Mouse (Mus musculus) kidney, adult 2 months (tissue): ENCODE results near the gene Aatf.

Experiments
- CTCF ChIP-seq: fragments of 200-500 bp; conservative IDR thresholded peaks from 2 replicates; pipeline ENCODE4 v1.5.1; 2011; ENCODE audit warnings: low read depth, mild to moderate bottlenecking, control low read depth, low read length, moderate library complexity, mixed read lengths; ENCODE audit not compliant: insufficient read depth, insufficient read length
- POLR2A ChIP-seq: fragments of 200-500 bp; IDR thresholded peaks from one replicate; pipeline ENCODE4 v1.6.1; 2011; ENCODE audit warnings: low read depth, low read length, control low read depth

- TF ChIP-seq CTCF: no peak
- no peak for TF ChIP-seq POLR2A
Measured at GRCm38 (mm10) chr11:84551296-84551695, 38.0 kb upstream of the Aatf start.
